Mouse (Mus musculus) liver, postnatal 0 days (tissue): Measurements from ENCODE around the gene Limch1.

Experiments
- CTCF ChIP-seq: sonication (generic); IDR thresholded peaks from 2 replicates; pipeline ENCODE4 v1.5.1; 2016; ENCODE audit warnings: antibody characterized with exemption, low read depth
- EP300 ChIP-seq: IDR thresholded peaks from 2 replicates; pipeline ENCODE4 v1.6.1; 2016; ENCODE audit warnings: antibody characterized with exemption, low read depth, mild to moderate bottlenecking

DNA sequence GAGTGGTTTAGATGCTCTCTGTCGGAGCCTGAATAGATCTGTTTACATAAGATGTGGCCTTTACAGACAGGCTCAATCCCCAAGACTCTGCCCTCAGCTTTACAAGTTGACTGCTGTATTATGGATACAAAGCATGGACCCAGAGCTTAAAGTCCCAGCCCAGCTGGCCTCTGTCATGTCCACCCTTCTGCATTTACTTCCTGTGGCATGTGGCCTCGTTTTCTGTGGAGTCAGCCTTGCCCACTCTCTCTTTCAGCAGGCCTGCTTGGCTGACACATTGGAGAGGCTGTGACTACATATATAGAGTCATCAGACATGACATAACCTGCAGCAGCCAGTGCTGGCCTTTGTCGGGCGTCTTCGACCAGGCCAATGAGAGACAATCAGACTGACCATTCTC is 37.8 kb upstream of the Limch1 start:
- TF ChIP-seq CTCF (no peak), EP300 (no peak)
